Mouse (Mus musculus): ENCODE measurements at regions not wholly inside any gene's neighbourhood (a gene's known extent, or its start where the extent isn't known, plus 50 kb on each side); places are given as distances from the start of the nearest gene placed in this dataset.

GRCm38 (mm10) chr13:28556385-28556938 lies 299.1 kb downstream of the Gm11361 start:
- WGBS: 71% methylated on average over 5 of the region's 5 CpGs
- Histone ChIP-seq H3K27ac (ENCODE audit: low read length) (no peak overlapping the region), H3K4me1 (ENCODE audit: control insufficient read depth, insufficient read depth, low read length) (peaks cover 5% of the 10 kb centered on the region)

DNA sequence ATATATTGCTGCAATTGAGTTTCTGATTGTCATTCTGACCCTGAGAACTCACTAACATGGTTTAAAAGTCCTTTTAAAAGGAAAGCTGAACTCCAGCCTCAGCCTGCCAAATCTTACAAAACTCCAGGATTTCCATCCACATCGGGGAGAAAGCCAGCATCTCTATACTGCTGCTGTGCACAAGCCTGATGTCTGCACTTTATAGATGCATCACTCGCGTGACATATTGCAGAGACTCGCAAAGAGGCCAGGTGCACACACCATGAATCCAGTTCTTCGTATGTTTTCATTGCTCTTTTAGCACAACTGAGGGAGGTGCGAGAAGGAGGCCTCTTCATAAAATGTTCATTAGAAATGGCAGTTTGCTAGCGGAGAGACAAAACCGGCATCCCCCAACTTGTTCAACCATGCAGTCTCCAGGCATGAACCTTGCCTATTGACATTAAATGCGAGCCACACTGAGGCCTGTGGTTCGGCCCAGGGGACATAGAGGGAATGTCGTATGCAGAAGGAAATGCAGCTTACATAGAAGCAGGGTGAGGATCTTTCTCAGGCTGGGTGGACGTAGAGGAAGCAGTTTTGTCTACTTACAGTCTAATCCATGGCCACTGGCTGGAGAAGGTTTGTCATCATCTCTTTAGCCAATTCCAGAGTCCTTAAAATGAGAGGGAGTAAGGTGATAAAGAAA lies 297.0 kb downstream of the Gm11361 start:
- Histone ChIP-seq H3K4me2 (ENCODE audit: low read depth, low read length) (no peak overlapping the region), H3K27ac (ENCODE audit: low read length) (no peak overlapping the region), H3K9me3 (ENCODE audit: control insufficient read depth, low read length) (no peaks in the 10 kb centered on the region), H3K27me3 (replicated peaks; ENCODE audit: control insufficient read depth, insufficient read depth, low read length) (no peaks in the 10 kb centered on the region), H3K4me1 (ENCODE audit: control insufficient read depth, insufficient read depth, low read length) (peaks cover 5% of the 10 kb centered on the region), H3K36me3 (ENCODE audit: control insufficient read depth, insufficient read depth, low read length) (no peaks in the 10 kb centered on the region), H3K9ac (ENCODE audit: low read depth, low read length) (no peak overlapping the region), H3K4me3 (ENCODE audit: low read length) (no peak overlapping the region)
- WGBS: 72% methylated on average over 12 of the region's 12 CpGs
- no peak for ATAC-seq

More at GRCm38 (mm10) chr13:28556385-28556938, 299.1 kb downstream of the Gm11361 start:
- H3K9me3 ChIP-seq (ENCODE audit: control insufficient read depth, low read length): no peaks in the 10 kb centered on the region
- ATAC-seq: no peak
- H3K27me3 ChIP-seq (replicated peaks; ENCODE audit: control insufficient read depth, insufficient read depth, low read length): no peaks in the 10 kb centered on the region
- no peak overlapping the region for H3K9ac ChIP-seq (ENCODE audit: low read depth, low read length)
- H3K36me3 ChIP-seq (ENCODE audit: control insufficient read depth, insufficient read depth, low read length): no peaks in the 10 kb centered on the region
- H3K4me3 ChIP-seq (ENCODE audit: low read length): no peak overlapping the region
- no peak overlapping the region for H3K4me2 ChIP-seq (ENCODE audit: low read depth, low read length)

GRCm38 (mm10) chr13:28552974-28553750 lies 295.8 kb downstream of the Gm11361 start:
- H3K9me3 ChIP-seq (ENCODE audit: control insufficient read depth, low read length): no peaks in the 10 kb centered on the region
- no peak overlapping the region for H3K4me2 ChIP-seq (ENCODE audit: low read depth, low read length)
- no peaks in the 10 kb centered on the region for H3K36me3 ChIP-seq (ENCODE audit: control insufficient read depth, insufficient read depth, low read length)
- 56% methylated on average over 10 of the region's 10 CpGs for WGBS
- no peaks in the 10 kb centered on the region for H3K27me3 ChIP-seq (replicated peaks; ENCODE audit: control insufficient read depth, insufficient read depth, low read length)
- no peak overlapping the region for H3K4me3 ChIP-seq (ENCODE audit: low read length)
- H3K27ac ChIP-seq (ENCODE audit: low read length): 0 out of 2 replicates have a peak overlapping the region, but pooled peaks have one; percentile 8
- H3K4me1 ChIP-seq (ENCODE audit: control insufficient read depth, insufficient read depth, low read length): peaks cover 5% of the 10 kb centered on the region
- ATAC-seq: no peak
- H3K9ac ChIP-seq (ENCODE audit: low read depth, low read length): 0 out of 2 replicates have a peak overlapping the region, but pooled peaks have one; percentile 40

DNA sequence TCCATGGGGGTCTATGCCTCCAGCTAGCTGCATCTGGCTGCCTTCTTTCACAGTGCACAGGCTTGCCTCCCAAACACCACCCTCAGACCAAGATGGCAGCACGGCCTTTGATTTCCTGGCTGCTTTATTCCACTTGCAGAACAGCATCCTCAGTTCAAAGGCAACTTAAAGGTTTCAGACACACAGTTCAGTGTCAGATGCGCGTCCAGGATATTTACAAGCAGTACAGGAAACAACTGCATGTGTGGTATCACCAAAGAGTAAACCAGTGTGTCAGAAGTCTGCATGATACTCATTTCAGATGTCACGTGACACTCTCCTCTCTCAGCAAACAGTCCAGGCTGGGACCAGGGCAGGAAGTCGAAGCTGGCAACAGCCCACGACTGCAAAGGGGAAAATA lies 294.2 kb downstream of the Gm11361 start:
- peaks cover 5% of the 10 kb centered on the region for H3K4me1 ChIP-seq (ENCODE audit: control insufficient read depth, insufficient read depth, low read length)
- no peaks in the 10 kb centered on the region for H3K36me3 ChIP-seq (ENCODE audit: control insufficient read depth, insufficient read depth, low read length)
- H3K27me3 ChIP-seq (replicated peaks; ENCODE audit: control insufficient read depth, insufficient read depth, low read length): no peaks in the 10 kb centered on the region
- no peaks in the 10 kb centered on the region for H3K9me3 ChIP-seq (ENCODE audit: control insufficient read depth, low read length)
- H3K9ac ChIP-seq (ENCODE audit: low read depth, low read length): no peak overlapping the region
- no peak for ATAC-seq
- WGBS: 70% methylated on average over 6 of the region's 6 CpGs
- H3K4me2 ChIP-seq (ENCODE audit: low read depth, low read length): no peak overlapping the region
- no peak overlapping the region for H3K27ac ChIP-seq (ENCODE audit: low read length)
- no peak overlapping the region for H3K4me3 ChIP-seq (ENCODE audit: low read length)

- H3K9me3 ChIP-seq (ENCODE audit: control insufficient read depth, low read length): no peaks in the 10 kb centered on the region
- no peak overlapping the region for H3K4me2 ChIP-seq (ENCODE audit: low read depth, low read length)
- 65% methylated on average over 1 of the region's 1 CpGs for WGBS
- no peaks in the 10 kb centered on the region for H3K27me3 ChIP-seq (replicated peaks; ENCODE audit: control insufficient read depth, insufficient read depth, low read length)
- no peak overlapping the region for H3K27ac ChIP-seq (ENCODE audit: low read length)
- ATAC-seq: peak; percentile 52
- no peaks in the 10 kb centered on the region for H3K36me3 ChIP-seq (ENCODE audit: control insufficient read depth, insufficient read depth, low read length)
- H3K4me3 ChIP-seq (ENCODE audit: low read length): no peak overlapping the region
- peaks cover 8% of the 10 kb centered on the region; the same call in 1 of the 2 replicates for H3K4me1 ChIP-seq (ENCODE audit: control insufficient read depth, insufficient read depth, low read length)
- H3K9ac ChIP-seq (ENCODE audit: low read depth, low read length): no peak overlapping the region
Observed at GRCm38 (mm10) chr13:28545797-28546196, 288.5 kb downstream of the Gm11361 start.

DNA sequence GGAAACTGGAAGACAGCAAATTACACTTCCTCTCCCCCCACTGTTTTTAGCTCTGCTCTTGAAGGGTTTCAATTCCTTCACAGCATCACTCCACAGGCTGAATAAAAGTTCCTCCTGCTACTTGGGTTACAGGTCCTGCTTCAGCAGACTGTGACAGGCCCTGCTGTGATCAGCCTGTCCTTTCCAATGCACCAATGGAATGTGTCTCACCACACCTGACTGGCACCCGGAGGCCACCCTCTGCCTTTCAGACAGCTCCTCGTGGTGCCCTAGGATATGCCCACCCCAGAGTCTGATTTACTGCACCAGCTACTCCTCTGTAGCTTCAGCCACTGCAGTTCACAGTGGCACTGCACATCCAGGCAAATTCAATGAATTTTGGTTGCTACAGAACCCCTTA lies 288.0 kb downstream of the Gm11361 start:
- Histone ChIP-seq H3K4me2 (ENCODE audit: low read depth, low read length) (no peak overlapping the region), H3K4me1 (ENCODE audit: control insufficient read depth, insufficient read depth, low read length) (peaks cover 8% of the 10 kb centered on the region; the same call in 1 of the 2 replicates), H3K36me3 (ENCODE audit: control insufficient read depth, insufficient read depth, low read length) (no peaks in the 10 kb centered on the region), H3K27ac (ENCODE audit: low read length) (no peak overlapping the region), H3K9ac (ENCODE audit: low read depth, low read length) (no peak overlapping the region), H3K9me3 (ENCODE audit: control insufficient read depth, low read length) (no peaks in the 10 kb centered on the region), H3K4me3 (ENCODE audit: low read length) (no peak overlapping the region), H3K27me3 (replicated peaks; ENCODE audit: control insufficient read depth, insufficient read depth, low read length) (no peaks in the 10 kb centered on the region)
- no peak; the same call in 1 of the 2 replicates for ATAC-seq
- 51% methylated on average over 2 of the region's 2 CpGs for WGBS

DNA sequence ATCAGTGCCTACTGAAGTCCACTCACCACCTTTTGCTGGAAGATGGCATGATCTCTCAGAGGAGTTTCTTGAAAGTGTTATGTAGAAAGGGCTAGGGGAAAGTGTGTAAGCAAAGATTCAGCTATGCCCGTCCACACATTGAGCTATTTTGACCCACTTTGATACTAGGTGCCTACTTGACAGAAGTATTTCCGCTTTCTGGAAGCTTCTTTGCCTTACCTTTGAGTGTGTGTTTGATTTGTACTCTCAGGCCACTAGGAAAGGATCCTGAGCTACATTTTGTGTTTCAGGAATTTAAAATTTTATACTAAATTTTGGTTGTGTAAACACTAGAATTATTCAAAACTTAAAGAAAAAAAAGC lies 287.5 kb downstream of the Gm11361 start:
- no peaks in the 10 kb centered on the region for H3K27me3 ChIP-seq (replicated peaks; ENCODE audit: control insufficient read depth, insufficient read depth, low read length)
- no peak overlapping the region for H3K27ac ChIP-seq (ENCODE audit: low read length)
- no peaks in the 10 kb centered on the region for H3K9me3 ChIP-seq (ENCODE audit: control insufficient read depth, low read length)
- peaks cover 8% of the 10 kb centered on the region; the same call in 1 of the 2 replicates for H3K4me1 ChIP-seq (ENCODE audit: control insufficient read depth, insufficient read depth, low read length)
- H3K36me3 ChIP-seq (ENCODE audit: control insufficient read depth, insufficient read depth, low read length): no peaks in the 10 kb centered on the region
- no peak for ATAC-seq
- no peak overlapping the region for H3K9ac ChIP-seq (ENCODE audit: low read depth, low read length)
- WGBS: 71% methylated on average over 2 of the region's 2 CpGs
- no peak overlapping the region for H3K4me2 ChIP-seq (ENCODE audit: low read depth, low read length)
- H3K4me3 ChIP-seq (ENCODE audit: low read length): no peak overlapping the region

- peak; percentile 91 for ATAC-seq
Observed at GRCm38 (mm10) chr13:28544003-28544818, 286.9 kb downstream of the Gm11361 start.

DNA sequence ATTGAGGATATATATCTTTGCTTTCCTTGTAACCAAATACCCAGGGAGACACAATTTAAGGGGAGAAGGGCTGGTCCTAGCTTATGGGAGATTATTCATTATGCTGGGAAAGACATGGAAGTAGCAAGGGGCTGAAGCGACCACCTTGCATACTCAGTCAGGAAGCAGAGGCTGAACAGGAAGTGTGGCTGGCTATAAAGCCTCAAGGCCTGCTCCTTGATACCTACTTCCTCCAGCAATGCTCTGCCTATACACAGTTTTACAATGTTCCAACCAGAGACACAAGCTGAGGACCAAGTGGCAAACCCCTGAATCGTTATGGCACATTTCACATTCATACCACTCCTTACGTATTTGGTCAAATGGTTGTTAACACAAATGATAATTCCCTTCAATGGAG lies 284.3 kb downstream of the Gm11361 start:
- H3K4me2 ChIP-seq (ENCODE audit: low read depth, low read length): no peak overlapping the region
- no peak overlapping the region for H3K9ac ChIP-seq (ENCODE audit: low read depth, low read length)
- H3K4me1 ChIP-seq (ENCODE audit: control insufficient read depth, insufficient read depth, low read length): peaks cover 8% of the 10 kb centered on the region; the same call in 1 of the 2 replicates
- H3K27me3 ChIP-seq (replicated peaks; ENCODE audit: control insufficient read depth, insufficient read depth, low read length): no peaks in the 10 kb centered on the region
- H3K36me3 ChIP-seq (ENCODE audit: control insufficient read depth, insufficient read depth, low read length): no peaks in the 10 kb centered on the region
- no peak overlapping the region for H3K27ac ChIP-seq (ENCODE audit: low read length)
- WGBS: 93% methylated on average over 3 of the region's 3 CpGs
- no peak for ATAC-seq
- H3K9me3 ChIP-seq (ENCODE audit: control insufficient read depth, low read length): peaks cover 3% of the 10 kb centered on the region; the same call in 1 of the 2 replicates
- H3K4me3 ChIP-seq (ENCODE audit: low read length): no peak overlapping the region

More at GRCm38 (mm10) chr13:28544003-28544818, 286.9 kb downstream of the Gm11361 start:
- Histone ChIP-seq H3K4me2 (ENCODE audit: low read depth, low read length) (no peak overlapping the region), H3K27ac (ENCODE audit: low read length) (no peak overlapping the region), H3K9ac (ENCODE audit: low read depth, low read length) (no peak overlapping the region), H3K4me1 (ENCODE audit: control insufficient read depth, insufficient read depth, low read length) (peaks cover 8% of the 10 kb centered on the region; the same call in 1 of the 2 replicates), H3K4me3 (ENCODE audit: low read length) (no peak overlapping the region), H3K36me3 (ENCODE audit: control insufficient read depth, insufficient read depth, low read length) (no peaks in the 10 kb centered on the region), H3K9me3 (ENCODE audit: control insufficient read depth, low read length) (no peaks in the 10 kb centered on the region), H3K27me3 (replicated peaks; ENCODE audit: control insufficient read depth, insufficient read depth, low read length) (no peaks in the 10 kb centered on the region)
- WGBS: 35% methylated on average over 16 of the region's 17 CpGs

All from intestine, embryonic 16.5 days (tissue).